Mouse (Mus musculus): ENCODE measurements around the gene Esf1. TPM values are rescaled to one million over a fixed set of nuclear protein-coding genes. Genes with fewer than 3 reads are reported as not detected.

Esf1 gene
- polyA plus RNA-seq, 1 experiment from 2014 or later: 23.4 TPM

Other genes with a start within 250 kb of the Esf1 start
- gene Tasp1, start 103.8 kb downstream of the Esf1 start, polyA plus RNA-seq (2015; fragmentation: Nextera tagmentation; extraction: Ambion mirVana): 20.5 and 21.5 TPM in 2 replicates
- gene Gm17374, start 18.5 kb downstream of the Esf1 start, polyA plus RNA-seq (2015; fragmentation: Nextera tagmentation; extraction: Ambion mirVana): not detected in 2 replicates
- gene Ndufaf5, start 85 bp upstream of the Esf1 start, polyA plus RNA-seq (2015; fragmentation: Nextera tagmentation; extraction: Ambion mirVana): 25.1 and 25.6 TPM in 2 replicates
- not detected in 2 replicates for gene Sel1l2, start 219.1 kb upstream of the Esf1 start, polyA plus RNA-seq (2015; fragmentation: Nextera tagmentation; extraction: Ambion mirVana)
- 28.7 and 32.0 TPM in 2 replicates for gene Macrod2, start 224.7 kb upstream of the Esf1 start, polyA plus RNA-seq (2015; fragmentation: Nextera tagmentation; extraction: Ambion mirVana)

Data from kidney, embryonic 16.5 days (tissue).